Mouse (Mus musculus) brain, embryonic 14.5 days (tissue): ENCODE measurements at regions not wholly inside any gene's neighbourhood (a gene's known extent, or its start where the extent isn't known, plus 50 kb on each side); places are given as distances from the start of the nearest gene placed in this dataset.

Experiments used
- DNase-seq: peaks from one replicate; pipeline ENCODE4 v3.0.0-alpha.2; 2011; ENCODE audit warnings: low read depth
- CTCF ChIP-seq: fragments of 200-500 bp; IDR thresholded peaks from 2 replicates; pipeline ENCODE4 v1.5.1; 2012; ENCODE audit warnings: inconsistent platforms, mild to moderate bottlenecking, moderate library complexity, borderline replicate concordance; ENCODE audit not compliant: insufficient read depth, insufficient read length; ENCODE audit errors: extremely low read depth
- POLR2A ChIP-seq: fragments of 200-500 bp; IDR thresholded peaks from 2 replicates; pipeline ENCODE4 v1.6.1; 2012; ENCODE audit warnings: mild to moderate bottlenecking, inconsistent platforms, borderline replicate concordance; ENCODE audit not compliant: poor library complexity, insufficient read depth, insufficient read length, severe bottlenecking; ENCODE audit errors: extremely low read depth

GRCm38 (mm10) chrX:58686119-58686518, 223.0 kb upstream of the 4930550L24Rik start:
- peak; percentile 62 for DNase-seq
- TF ChIP-seq POLR2A (no peak), CTCF (no peak)

- TF ChIP-seq CTCF (no peak), POLR2A (no peak)
- peak; percentile 85 for DNase-seq
These were observed 220.2 kb upstream of the 4930550L24Rik start for GRCm38 (mm10) chrX:58688964-58689363.

- TF ChIP-seq CTCF: no peak
- no peak for TF ChIP-seq POLR2A
- DNase-seq: peak; percentile 66
These were observed 206.9 kb upstream of the 4930550L24Rik start for GRCm38 (mm10) chrX:58702152-58702741.
